Mouse (Mus musculus) limb, embryonic 12.5 days (tissue): ENCODE results near the gene Ppp2r5e. TPM values are rescaled to one million over a fixed set of nuclear protein-coding genes. Genes with fewer than 3 reads are reported as not detected.

Experiments
- ATAC-seq: fragments of 200-750 bp; cut with Nextera tagmentation; 2 replicates; pipeline ENCODE4 v1.8.0; 2017; ENCODE audit warnings: low read depth, moderate TSS enrichment; ENCODE audit not compliant: insufficient number of reproducible peaks, insufficient read depth, low FRiP score, low TSS enrichment
- H3K27ac ChIP-seq: fragments of 300-500 bp; sonication (generic); 2 replicates; pipeline ENCODE4 v1.5.1; 2016; ENCODE audit warnings: mild to moderate bottlenecking, moderate library complexity
- H3K27me3 ChIP-seq: fragments of 300-500 bp; sonication (generic); 2 replicates; pipeline ENCODE4 v1.6.1; 2016; ENCODE audit warnings: mild to moderate bottlenecking, moderate library complexity
- H3K36me3 ChIP-seq: fragments of 300-500 bp; sonication (generic); 2 replicates; pipeline ENCODE4 v1.6.1; 2016; ENCODE audit warnings: mild to moderate bottlenecking, moderate library complexity
- H3K4me1 ChIP-seq: fragments of 300-500 bp; sonication (generic); replicated peaks from 2 replicates; pipeline ENCODE4 v1.6.1; 2016
- H3K4me2 ChIP-seq: fragments of 300-500 bp; sonication (generic); 2 replicates; pipeline ENCODE4 v1.6.1; 2016; ENCODE audit warnings: mild to moderate bottlenecking, moderate library complexity
- H3K4me3 ChIP-seq: fragments of 300-500 bp; sonication (generic); replicated peaks from 2 replicates; pipeline ENCODE4 v1.5.1; 2016; ENCODE audit warnings: mild to moderate bottlenecking
- H3K9ac ChIP-seq: fragments of 300-500 bp; sonication (generic); replicated peaks from 2 replicates; pipeline ENCODE4 v1.6.1; 2016; ENCODE audit warnings: mild to moderate bottlenecking, moderate library complexity
- H3K9me3 ChIP-seq: fragments of 300-500 bp; sonication (generic); 2 replicates; pipeline ENCODE4 v1.6.1; 2016; ENCODE audit warnings: mild to moderate bottlenecking, moderate library complexity
- WGBS: fragments of 180-500 bp; shearing (Covaris S2); methylation state at CpG from one replicate; pipeline ENCODE4 v1.1.7; 2016; 5-methylcytosine and 5-hydroxymethylcytosine counted together
- polyA plus RNA-seq: library from polyadenylated mRNA; unstranded; fragments of >200 nt; fragmentation: Nextera tagmentation; extraction: Ambion mirVana; gene quantifications from 2 replicates; pipeline ENCODE4 v1.2.1, GENCODE M21; 2016

Ppp2r5e gene
- polyA plus RNA-seq, 1 experiment from 2014 or later = 18.8 TPM

DNA sequence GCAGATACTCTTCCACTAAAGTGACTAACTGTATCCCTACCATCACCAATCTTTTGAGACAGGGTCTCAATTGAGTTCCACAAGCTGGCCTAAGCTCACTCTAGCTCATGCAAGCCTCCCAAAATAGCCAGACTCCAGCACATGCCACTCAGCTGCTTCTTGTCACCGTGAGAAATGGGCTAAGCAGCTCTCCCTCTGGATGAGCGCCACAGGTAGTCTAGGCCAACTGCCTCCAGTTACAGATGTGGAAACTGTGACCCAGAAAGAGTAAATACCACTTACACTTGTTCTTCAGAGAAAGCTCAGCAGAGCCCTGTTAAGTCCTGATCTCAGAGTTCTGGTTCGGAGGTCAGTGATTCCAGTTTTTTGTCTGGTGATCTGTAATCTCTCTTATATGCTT is 43.7 kb downstream of the Ppp2r5e start:
- ATAC-seq = no peak
- Histone ChIP-seq H3K4me1 (no peaks in the 10 kb centered on the region), H3K27me3 (no peaks in the 10 kb centered on the region), H3K9ac (no peak overlapping the region), H3K4me2 (no peak overlapping the region), H3K27ac (no peak overlapping the region), H3K4me3 (no peak overlapping the region), H3K36me3 (0 out of 2 replicates have a peak, but pooled peaks cover 3% of the 10 kb centered on the region), H3K9me3 (no peaks in the 10 kb centered on the region)
- 95% methylated on average over 3 of the region's 3 CpGs for WGBS

DNA sequence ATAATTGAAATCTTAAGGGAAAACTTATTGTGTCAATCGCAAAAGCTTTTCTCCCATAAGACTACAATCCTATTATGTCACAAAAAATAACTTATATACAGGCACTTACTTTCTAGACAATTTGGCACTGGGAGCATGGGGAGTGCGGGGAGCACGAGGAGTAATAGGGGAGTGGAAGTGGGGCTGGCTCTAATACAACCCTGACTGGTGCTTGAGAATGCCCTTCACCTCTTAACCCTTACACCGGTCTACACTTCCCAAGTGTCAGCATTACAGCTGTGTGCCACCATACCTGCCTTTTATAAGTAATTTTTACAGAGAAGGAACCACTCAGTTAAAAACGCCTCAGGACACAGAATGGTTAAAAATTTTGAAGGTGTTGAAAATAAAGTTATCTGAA is 44.4 kb downstream of the Ppp2r5e start:
- 89% methylated on average over 5 of the region's 5 CpGs for WGBS
- no peak overlapping the region for H3K27ac ChIP-seq
- H3K36me3 ChIP-seq = 0 out of 2 replicates have a peak, but pooled peaks cover 3% of the 10 kb centered on the region
- no peak for ATAC-seq
- H3K4me2 ChIP-seq = no peak overlapping the region
- no peaks in the 10 kb centered on the region for H3K4me1 ChIP-seq
- no peaks in the 10 kb centered on the region for H3K9me3 ChIP-seq
- H3K27me3 ChIP-seq = no peaks in the 10 kb centered on the region
- no peak overlapping the region for H3K4me3 ChIP-seq
- H3K9ac ChIP-seq = no peak overlapping the region

- no peak overlapping the region for H3K4me3 ChIP-seq
These were observed 47.0 kb downstream of the Ppp2r5e start for GRCm38 (mm10) chr12:75548999-75549398.

DNA sequence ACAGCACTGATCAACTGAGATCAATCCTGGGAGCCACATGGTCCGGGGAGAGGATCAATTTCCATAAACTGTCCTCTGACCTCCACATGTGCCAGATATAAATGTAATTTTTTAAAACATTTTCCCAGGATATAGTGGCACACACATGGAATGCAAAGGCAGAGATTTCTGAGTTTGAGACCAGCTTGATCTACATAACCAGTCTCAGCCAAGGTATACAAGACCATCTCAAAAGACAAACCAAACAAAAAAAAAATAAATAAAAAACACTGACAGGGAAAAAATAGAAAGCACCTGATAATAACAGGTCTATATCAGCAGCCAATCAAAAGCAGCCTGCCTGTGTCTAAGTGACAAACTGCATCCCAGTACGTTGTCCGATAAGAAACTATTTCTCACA is 48.9 kb downstream of the Ppp2r5e start:
- Histone ChIP-seq H3K9ac (no peak overlapping the region), H3K4me3 (no peak overlapping the region), H3K36me3 (0 out of 2 replicates have a peak, but pooled peaks cover 3% of the 10 kb centered on the region), H3K4me1 (peaks cover 6% of the 10 kb centered on the region; the same call in 1 of the 2 replicates), H3K27ac (no peak overlapping the region), H3K4me2 (no peak overlapping the region), H3K27me3 (no peaks in the 10 kb centered on the region), H3K9me3 (no peaks in the 10 kb centered on the region)
- WGBS = 90% methylated on average over 3 of the region's 3 CpGs
- no peak for ATAC-seq

More at GRCm38 (mm10) chr12:75548999-75549398, 47.0 kb downstream of the Ppp2r5e start:
- no peak overlapping the region for H3K27ac ChIP-seq
- no peaks in the 10 kb centered on the region for H3K4me1 ChIP-seq
- no peak for ATAC-seq
- H3K9ac ChIP-seq = no peak overlapping the region
- no peaks in the 10 kb centered on the region for H3K27me3 ChIP-seq
- H3K36me3 ChIP-seq = 0 out of 2 replicates have a peak, but pooled peaks cover 3% of the 10 kb centered on the region
- WGBS = 85% methylated on average over 9 of the region's 9 CpGs
- H3K4me2 ChIP-seq = no peak overlapping the region
- H3K9me3 ChIP-seq = no peaks in the 10 kb centered on the region

DNA sequence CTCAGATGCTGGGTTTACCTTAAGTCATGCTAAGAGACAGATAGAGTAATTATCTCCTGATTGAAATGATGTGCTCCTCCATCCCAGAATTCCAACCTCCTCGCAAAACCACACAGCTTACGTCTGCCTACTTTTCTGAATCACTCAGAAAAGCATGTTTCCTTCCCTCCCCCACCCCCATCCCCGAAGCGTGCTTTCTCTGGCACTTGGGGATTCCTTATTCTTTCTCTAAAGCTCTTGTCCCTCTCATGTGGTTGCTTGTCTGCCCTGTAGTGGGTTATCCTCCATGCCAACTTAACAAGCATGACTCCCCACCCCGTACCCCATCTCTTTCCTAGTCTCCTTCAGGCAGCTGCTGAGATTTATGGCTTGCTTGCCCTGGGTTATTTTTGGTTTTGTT is 49.8 kb downstream of the Ppp2r5e start:
- no peak for ATAC-seq
- 84% methylated on average over 5 of the region's 5 CpGs for WGBS
- no peak overlapping the region for H3K4me3 ChIP-seq
- H3K27me3 ChIP-seq = no peaks in the 10 kb centered on the region
- H3K27ac ChIP-seq = no peak overlapping the region
- H3K4me1 ChIP-seq = peaks cover 6% of the 10 kb centered on the region; the same call in 1 of the 2 replicates
- no peak overlapping the region for H3K9ac ChIP-seq
- no peaks in the 10 kb centered on the region for H3K9me3 ChIP-seq
- H3K36me3 ChIP-seq = 0 out of 2 replicates have a peak, but pooled peaks cover 3% of the 10 kb centered on the region
- H3K4me2 ChIP-seq = no peak overlapping the region

- peaks cover 6% of the 10 kb centered on the region; the same call in 1 of the 2 replicates for H3K4me1 ChIP-seq
- 91% methylated on average over 4 of the region's 4 CpGs for WGBS
- H3K4me2 ChIP-seq = no peak overlapping the region
- H3K4me3 ChIP-seq = no peak overlapping the region
- H3K36me3 ChIP-seq = no peaks in the 10 kb centered on the region
- H3K9ac ChIP-seq = no peak overlapping the region
- H3K9me3 ChIP-seq = no peaks in the 10 kb centered on the region
- no peak overlapping the region for H3K27ac ChIP-seq
- H3K27me3 ChIP-seq = no peaks in the 10 kb centered on the region
- ATAC-seq = no peak
These were observed 50.6 kb downstream of the Ppp2r5e start for GRCm38 (mm10) chr12:75545431-75545925.

DNA sequence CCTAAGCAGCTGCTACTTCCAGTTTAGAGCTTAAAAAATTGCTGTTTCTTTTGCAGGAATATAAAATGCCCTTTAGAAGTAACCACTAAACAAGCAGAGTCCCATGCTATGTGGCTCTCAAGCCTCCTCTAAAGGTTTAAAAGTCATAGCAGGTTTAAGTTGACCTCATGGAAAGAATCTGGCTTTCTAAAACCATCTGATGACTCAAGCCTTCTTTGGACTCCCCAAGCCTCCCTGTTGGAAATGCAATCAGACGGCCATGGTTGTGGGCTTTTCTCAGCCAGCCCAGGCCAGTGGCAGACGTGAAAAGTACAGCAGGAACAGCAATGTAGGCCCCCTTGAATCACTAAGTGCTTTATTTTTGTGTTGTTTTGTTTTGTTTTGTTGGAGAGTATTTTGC is 51.4 kb downstream of the Ppp2r5e start:
- H3K36me3 ChIP-seq = no peaks in the 10 kb centered on the region
- H3K4me3 ChIP-seq = no peak overlapping the region
- no peak overlapping the region for H3K4me2 ChIP-seq
- no peaks in the 10 kb centered on the region for H3K9me3 ChIP-seq
- peaks cover 6% of the 10 kb centered on the region; the same call in 1 of the 2 replicates for H3K4me1 ChIP-seq
- H3K9ac ChIP-seq = no peak overlapping the region
- 70% methylated on average over 2 of the region's 2 CpGs for WGBS
- H3K27ac ChIP-seq = no peak overlapping the region
- no peaks in the 10 kb centered on the region for H3K27me3 ChIP-seq
- ATAC-seq = no peak

GRCm38 (mm10) chr12:75544259-75544658 is 51.8 kb downstream of the Ppp2r5e start:
- no peak overlapping the region for H3K27ac ChIP-seq
- H3K9ac ChIP-seq = no peak overlapping the region
- H3K4me3 ChIP-seq = no peak overlapping the region
- H3K4me2 ChIP-seq = no peak overlapping the region
- WGBS = 85% methylated on average over 2 of the region's 2 CpGs
- no peak for ATAC-seq
- H3K9me3 ChIP-seq = no peaks in the 10 kb centered on the region
- no peaks in the 10 kb centered on the region for H3K27me3 ChIP-seq
- H3K4me1 ChIP-seq = peaks cover 6% of the 10 kb centered on the region; the same call in 1 of the 2 replicates
- H3K36me3 ChIP-seq = no peaks in the 10 kb centered on the region

DNA sequence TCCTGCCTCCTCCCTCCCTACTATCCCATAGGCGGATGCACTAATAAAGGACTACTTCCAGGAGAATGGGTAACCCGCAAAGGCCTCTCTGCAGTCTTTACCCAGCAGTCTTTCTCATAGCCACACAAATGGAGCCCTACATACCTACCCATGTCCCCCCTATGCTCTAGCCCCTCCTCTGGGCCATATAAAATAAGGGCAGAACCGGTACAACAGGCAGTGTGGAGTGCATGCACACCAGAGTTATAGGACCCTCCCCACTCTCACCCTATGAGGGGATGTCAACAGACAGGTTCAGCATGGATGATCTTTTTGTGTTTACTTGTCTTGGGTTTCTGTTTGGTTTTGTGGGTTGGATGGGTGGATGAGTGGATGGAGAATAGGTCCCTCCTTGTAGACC is 52.7 kb downstream of the Ppp2r5e start:
- Histone ChIP-seq H3K4me1 (peaks cover 6% of the 10 kb centered on the region; the same call in 1 of the 2 replicates), H3K9ac (no peak overlapping the region), H3K27me3 (no peaks in the 10 kb centered on the region), H3K36me3 (no peaks in the 10 kb centered on the region), H3K4me3 (no peak overlapping the region), H3K27ac (no peak overlapping the region), H3K4me2 (no peak overlapping the region), H3K9me3 (no peaks in the 10 kb centered on the region)
- 71% methylated on average over 3 of the region's 3 CpGs for WGBS
- ATAC-seq = no peak

DNA sequence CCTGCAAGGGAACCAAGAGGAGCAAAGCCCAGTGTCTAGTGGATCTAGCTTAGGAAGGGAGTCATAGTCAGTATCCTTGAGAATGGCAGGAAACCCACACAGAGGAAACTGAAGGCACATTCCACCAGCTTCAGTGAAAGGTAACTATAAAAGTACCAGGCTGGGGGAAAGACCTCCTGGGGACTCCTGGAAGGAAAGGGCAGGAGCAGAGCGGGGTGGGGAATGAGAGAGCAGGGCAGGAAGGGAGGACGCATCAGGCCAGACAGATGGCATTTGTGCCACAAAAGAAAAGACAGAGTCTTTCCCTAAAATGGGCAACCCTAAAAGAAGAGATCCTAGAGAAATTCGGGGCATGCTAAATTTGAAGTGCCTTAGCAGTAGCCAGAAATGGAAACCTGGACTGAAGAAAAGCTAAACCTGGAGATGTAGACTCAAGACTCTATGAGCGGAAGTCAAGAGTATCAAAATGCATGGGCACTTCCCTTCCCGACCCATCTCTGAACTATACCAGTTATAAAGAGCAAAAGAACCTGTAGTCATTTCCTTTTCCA is 55.3 kb downstream of the Ppp2r5e start:
- H3K9me3 ChIP-seq = no peaks in the 10 kb centered on the region
- no peak overlapping the region for H3K27ac ChIP-seq
- no peaks in the 10 kb centered on the region for H3K36me3 ChIP-seq
- H3K27me3 ChIP-seq = no peaks in the 10 kb centered on the region
- peaks cover 6% of the 10 kb centered on the region; the same call in 1 of the 2 replicates for H3K4me1 ChIP-seq
- no peak overlapping the region for H3K4me2 ChIP-seq
- H3K9ac ChIP-seq = no peak overlapping the region
- WGBS = 81% methylated on average over 5 of the region's 5 CpGs
- no peak overlapping the region for H3K4me3 ChIP-seq
- no peak for ATAC-seq

DNA sequence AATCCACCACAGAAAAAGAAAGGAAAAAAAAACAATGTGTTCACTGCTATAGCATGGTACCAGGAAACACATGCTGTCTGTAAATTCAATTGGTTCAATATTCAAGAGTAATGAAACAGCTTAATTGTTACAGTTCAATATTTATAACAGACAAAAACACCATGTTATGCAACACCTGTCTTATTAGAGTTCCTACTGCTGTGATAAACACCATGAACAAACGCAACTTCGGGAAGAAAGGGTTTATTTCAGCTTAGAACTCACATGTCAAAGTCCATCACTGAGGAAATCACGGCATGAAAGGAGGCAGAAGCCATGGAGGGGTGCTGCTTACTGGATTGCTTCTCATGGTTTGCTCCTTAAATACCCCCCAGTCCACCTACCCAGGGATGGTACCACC is 56.8 kb downstream of the Ppp2r5e start:
- no peak overlapping the region for H3K4me2 ChIP-seq
- H3K4me3 ChIP-seq = no peak overlapping the region
- ATAC-seq = no peak
- WGBS = 73% methylated on average over 3 of the region's 3 CpGs
- no peaks in the 10 kb centered on the region for H3K27me3 ChIP-seq
- no peak overlapping the region for H3K27ac ChIP-seq
- H3K9ac ChIP-seq = no peak overlapping the region
- peaks cover 6% of the 10 kb centered on the region; the same call in 1 of the 2 replicates for H3K4me1 ChIP-seq
- H3K36me3 ChIP-seq = no peaks in the 10 kb centered on the region
- H3K9me3 ChIP-seq = no peaks in the 10 kb centered on the region
